Mouse (Mus musculus): Measurements from ENCODE around the gene Gm26657. TPM values are rescaled to one million over a fixed set of nuclear protein-coding genes. Genes with fewer than 3 reads are reported as not detected.

Gm26657 gene
- polyA plus RNA-seq, 1 experiment, result not detected

GRCm38 (mm10) chr4:56742698-56743097 lies 2.8 kb downstream of the Gm26657 start:
- H3K4me1 ChIP-seq (ENCODE audit: control insufficient read depth, insufficient read depth, insufficient read length, low read length), result no peaks in the 10 kb centered on the region
- H3K27ac ChIP-seq (replicated peaks; ENCODE audit: low read depth, low read length), result no peak overlapping the region
- H3K4me3 ChIP-seq (ENCODE audit: insufficient read depth, low read depth, low read length), result no peak overlapping the region

- H3K4me1 ChIP-seq (ENCODE audit: control insufficient read depth, insufficient read depth, insufficient read length, low read length), result no peaks in the 10 kb centered on the region
- no peak within 1 kb of the TSS for H3K27ac ChIP-seq (replicated peaks; ENCODE audit: low read depth, low read length)
- H3K4me3 ChIP-seq (ENCODE audit: insufficient read depth, low read depth, low read length), result no peak within 1 kb of the TSS
Observed at GRCm38 (mm10) chr4:56743363-56744195, 3.7 kb downstream of the Gm26657 start, which contains the start of gene Actl7a. Gene Actl7a, plus strand, starts transcription at chr4:56743413.

GRCm38 (mm10) chr4:56746345-56746744 lies 6.5 kb downstream of the Gm26657 start:
- Histone ChIP-seq H3K4me3 (ENCODE audit: insufficient read depth, low read depth, low read length) (no peak overlapping the region), H3K4me1 (ENCODE audit: control insufficient read depth, insufficient read depth, insufficient read length, low read length) (no peaks in the 10 kb centered on the region), H3K27ac (replicated peaks; ENCODE audit: low read depth, low read length) (no peak overlapping the region)

DNA sequence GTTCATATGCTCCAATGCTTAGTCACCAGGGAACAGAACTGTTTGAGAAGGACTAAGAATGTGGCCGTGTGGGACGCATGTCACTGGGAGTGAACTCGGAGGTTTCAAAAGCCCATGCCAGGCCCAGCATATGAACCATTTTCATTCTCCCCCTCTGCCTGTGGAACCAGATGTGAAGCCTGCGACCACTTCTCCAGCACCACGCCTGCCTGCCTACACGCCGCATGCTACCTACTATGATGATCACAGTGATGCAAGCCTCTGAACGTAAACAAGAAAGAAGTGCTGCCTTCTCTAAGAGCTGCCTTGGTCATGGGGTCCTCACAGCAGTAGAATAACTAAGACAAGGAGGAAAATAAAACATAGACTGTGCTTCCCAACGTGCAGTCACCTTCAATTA lies 7.6 kb downstream of the Gm26657 start:
- no peaks in the 10 kb centered on the region for H3K4me1 ChIP-seq (ENCODE audit: control insufficient read depth, insufficient read depth, insufficient read length, low read length)
- no peak overlapping the region for H3K4me3 ChIP-seq (ENCODE audit: insufficient read depth, low read depth, low read length)
- H3K27ac ChIP-seq (replicated peaks; ENCODE audit: low read depth, low read length), result no peak overlapping the region

DNA sequence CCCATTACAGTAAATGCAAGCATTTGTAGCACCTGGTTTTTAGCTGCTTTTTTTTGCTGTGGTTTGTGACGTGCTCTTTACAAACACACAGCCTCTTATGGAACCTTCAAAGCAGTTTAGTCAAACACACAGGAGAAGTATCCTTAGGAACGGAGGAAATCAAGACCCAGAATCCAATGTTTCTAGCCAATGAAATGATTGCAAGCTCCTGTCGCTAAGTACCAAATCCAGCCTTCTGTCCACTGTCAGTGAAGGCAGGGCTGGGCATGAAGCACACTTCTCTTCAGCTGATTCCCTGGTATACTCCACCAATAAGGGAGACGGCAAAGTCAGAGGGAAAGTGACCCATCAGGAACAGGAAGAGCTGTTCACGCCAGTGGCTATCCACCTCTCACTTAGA lies 16.2 kb downstream of the Gm26657 start:
- Histone ChIP-seq H3K27ac (replicated peaks; ENCODE audit: low read depth, low read length) (no peak overlapping the region), H3K4me3 (ENCODE audit: insufficient read depth, low read depth, low read length) (no peak overlapping the region), H3K4me1 (ENCODE audit: control insufficient read depth, insufficient read depth, insufficient read length, low read length) (no peaks in the 10 kb centered on the region)

DNA sequence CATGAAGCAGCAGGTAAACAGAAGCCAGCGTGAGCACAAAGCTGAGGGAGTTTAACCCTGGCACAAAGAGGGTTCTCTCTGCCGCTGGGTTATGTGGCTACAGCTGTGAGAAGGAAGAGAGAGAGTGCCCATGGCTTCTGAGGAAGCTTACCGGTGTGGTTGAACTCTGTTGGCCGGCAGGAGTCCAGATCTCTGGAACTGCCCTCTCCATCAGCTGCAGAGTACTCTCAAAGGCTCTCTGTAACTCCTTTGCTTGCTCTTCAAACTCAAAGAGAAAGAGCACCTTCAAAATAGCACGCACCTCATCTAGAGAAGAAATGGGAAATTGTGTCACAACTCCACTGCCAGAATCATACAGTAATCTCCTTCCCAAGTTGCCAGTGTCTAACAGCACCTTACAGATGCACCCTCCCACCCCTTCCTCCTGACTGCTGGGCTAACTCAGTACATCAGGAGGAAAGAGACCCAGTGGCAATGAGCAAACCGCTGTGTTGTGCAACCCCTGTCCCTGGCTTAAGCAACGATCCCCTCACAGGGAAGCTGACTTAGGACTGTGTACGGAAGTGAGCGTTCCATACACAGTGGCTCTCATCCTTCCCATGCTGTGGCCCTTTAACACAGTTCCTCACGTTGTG lies 17.2 kb downstream of the Gm26657 start:
- Histone ChIP-seq H3K4me3 (ENCODE audit: insufficient read depth, low read depth, low read length) (no peak overlapping the region), H3K27ac (replicated peaks; ENCODE audit: low read depth, low read length) (no peak overlapping the region), H3K4me1 (ENCODE audit: control insufficient read depth, insufficient read depth, insufficient read length, low read length) (no peaks in the 10 kb centered on the region)

DNA sequence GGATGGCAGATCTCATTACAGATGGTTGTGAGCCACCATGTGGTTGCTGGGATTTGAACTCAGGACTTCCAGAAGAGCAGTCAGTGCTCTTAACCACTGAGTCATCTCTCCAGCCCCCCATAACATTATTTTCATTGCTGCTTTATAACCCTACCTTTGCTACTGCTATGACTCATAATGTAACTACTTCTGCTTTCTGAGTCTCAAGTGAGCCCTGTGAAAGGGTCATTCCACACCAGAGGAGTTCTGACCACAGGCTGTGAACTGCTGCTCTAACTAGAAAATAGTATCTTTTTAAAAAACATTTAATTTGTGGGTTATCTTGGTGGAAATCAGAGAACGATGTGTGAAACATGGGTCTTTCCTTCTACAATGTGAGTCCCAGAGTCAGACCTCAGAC lies 17.8 kb downstream of the Gm26657 start:
- H3K27ac ChIP-seq (replicated peaks; ENCODE audit: low read depth, low read length), result no peak overlapping the region
- H3K4me3 ChIP-seq (ENCODE audit: insufficient read depth, low read depth, low read length), result no peak overlapping the region
- no peaks in the 10 kb centered on the region for H3K4me1 ChIP-seq (ENCODE audit: control insufficient read depth, insufficient read depth, insufficient read length, low read length)

GRCm38 (mm10) chr4:56767861-56768284 lies 28.0 kb downstream of the Gm26657 start:
- Histone ChIP-seq H3K4me1 (ENCODE audit: control insufficient read depth, insufficient read depth, insufficient read length, low read length) (no peaks in the 10 kb centered on the region), H3K4me3 (ENCODE audit: insufficient read depth, low read depth, low read length) (no peak overlapping the region), H3K27ac (replicated peaks; ENCODE audit: low read depth, low read length) (no peak overlapping the region)

GRCm38 (mm10) chr4:56768913-56769312 lies 29.0 kb downstream of the Gm26657 start:
- Histone ChIP-seq H3K4me1 (ENCODE audit: control insufficient read depth, insufficient read depth, insufficient read length, low read length) (no peaks in the 10 kb centered on the region), H3K27ac (replicated peaks; ENCODE audit: low read depth, low read length) (no peak overlapping the region), H3K4me3 (ENCODE audit: insufficient read depth, low read depth, low read length) (no peak overlapping the region)

- no peak overlapping the region for H3K4me3 ChIP-seq (ENCODE audit: insufficient read depth, low read depth, low read length)
- no peaks in the 10 kb centered on the region for H3K4me1 ChIP-seq (ENCODE audit: control insufficient read depth, insufficient read depth, insufficient read length, low read length)
- H3K27ac ChIP-seq (replicated peaks; ENCODE audit: low read depth, low read length), result no peak overlapping the region
Observed at GRCm38 (mm10) chr4:56771065-56771464, 31.2 kb downstream of the Gm26657 start.

Other genes starting within 250 kb of the Gm26657 start
- gene Actl7b, start 1.4 kb downstream of the Gm26657 start, polyA plus RNA-seq (2012; ENCODE audit: insufficient read depth, insufficient read length, missing spikeins), result not detected in 2 replicates
- not detected in 2 replicates for gene Actl7a, start 3.3 kb downstream of the Gm26657 start, polyA plus RNA-seq (2012; ENCODE audit: insufficient read depth, insufficient read length, missing spikeins)
- gene Elp1, start 62.3 kb downstream of the Gm26657 start, polyA plus RNA-seq (2012; ENCODE audit: insufficient read depth, insufficient read length, missing spikeins), result 9.1 and 9.6 TPM in 2 replicates
- gene Fam206a, start 62.3 kb downstream of the Gm26657 start, polyA plus RNA-seq (2012; ENCODE audit: insufficient read depth, insufficient read length, missing spikeins), result 6.3 and 6.6 TPM in 2 replicates
- 5.4 and 7.4 TPM in 2 replicates for gene Ctnnal1, start 125.1 kb downstream of the Gm26657 start, polyA plus RNA-seq (2012; ENCODE audit: insufficient read depth, insufficient read length, missing spikeins)
- gene Tmem245, start 207.4 kb downstream of the Gm26657 start, polyA plus RNA-seq (2012; ENCODE audit: insufficient read depth, insufficient read length, missing spikeins), result 7.4 and 17.2 TPM in 2 replicates